Mouse (Mus musculus): ENCODE results near the gene Man1a. TPM values are rescaled to one million over a fixed set of nuclear protein-coding genes. Genes with fewer than 3 reads are reported as not detected.

Man1a gene
- polyA plus RNA-seq, 1 experiment, result 7.7 TPM

- no peak for DNase-seq
- Histone ChIP-seq H3K4me3 (replicated peaks; ENCODE audit: insufficient read depth, low read depth, low read length) (peak overlapping the region; percentile 39), H3K27ac (ENCODE audit: insufficient read depth, low read length) (no peak overlapping the region), H3K4me1 (ENCODE audit: control insufficient read depth, insufficient read depth, low read length) (no peaks in the 10 kb centered on the region), H3K27me3 (ENCODE audit: control insufficient read depth, insufficient read depth, low read length) (no peaks in the 10 kb centered on the region; the same call in 1 of the 2 replicates)
- 85% methylated on average over 6 of the region's 6 CpGs for WGBS
- TF ChIP-seq CTCF (IDR thresholded peaks at IDR 0.05; ENCODE audit: borderline replicate concordance, insufficient read depth, low read depth, low read length) (no peak), POLR2A (IDR thresholded peaks at IDR 0.05; ENCODE audit: borderline replicate concordance, insufficient read depth, low read length) (no peak)
These were observed 2.7 kb downstream of the Man1a start for GRCm38 (mm10) chr10:54073641-54074203.

DNA sequence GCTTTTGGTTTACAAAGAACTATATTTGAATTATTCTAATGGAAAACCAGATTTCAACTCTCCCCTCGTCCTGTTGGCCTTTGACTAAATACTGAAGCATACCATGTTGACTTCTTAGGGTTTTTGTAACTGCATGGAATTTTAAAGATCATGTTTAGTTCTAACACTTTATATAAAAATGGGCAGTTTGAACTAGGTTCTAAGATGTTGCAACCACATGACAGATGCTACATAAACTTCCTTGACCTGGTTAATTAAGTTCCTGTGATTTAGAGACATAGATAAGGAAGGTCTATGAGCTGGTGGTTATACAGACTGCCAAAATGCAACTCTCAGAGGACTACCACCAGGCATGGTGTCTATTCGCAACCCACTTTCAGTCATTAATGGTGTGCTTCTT lies 4.1 kb downstream of the Man1a start:
- Histone ChIP-seq H3K4me3 (replicated peaks; ENCODE audit: insufficient read depth, low read depth, low read length) (no peak overlapping the region), H3K4me1 (ENCODE audit: control insufficient read depth, insufficient read depth, low read length) (no peaks in the 10 kb centered on the region), H3K27me3 (ENCODE audit: control insufficient read depth, insufficient read depth, low read length) (no peaks in the 10 kb centered on the region; the same call in 1 of the 2 replicates), H3K27ac (ENCODE audit: insufficient read depth, low read length) (no peak overlapping the region)
- DNase-seq, result no peak
- WGBS, result 96% methylated on average over 2 of the region's 2 CpGs
- TF ChIP-seq CTCF (IDR thresholded peaks at IDR 0.05; ENCODE audit: borderline replicate concordance, insufficient read depth, low read depth, low read length), result no peak
- no peak for TF ChIP-seq POLR2A (IDR thresholded peaks at IDR 0.05; ENCODE audit: borderline replicate concordance, insufficient read depth, low read length)

- 86% methylated on average over 5 of the region's 5 CpGs for WGBS
- Histone ChIP-seq H3K27ac (ENCODE audit: insufficient read depth, low read length) (no peak overlapping the region), H3K4me3 (replicated peaks; ENCODE audit: insufficient read depth, low read depth, low read length) (no peak overlapping the region), H3K4me1 (ENCODE audit: control insufficient read depth, insufficient read depth, low read length) (no peaks in the 10 kb centered on the region), H3K27me3 (ENCODE audit: control insufficient read depth, insufficient read depth, low read length) (no peaks in the 10 kb centered on the region; the same call in 1 of the 2 replicates)
- DNase-seq, result no peak
- TF ChIP-seq CTCF (IDR thresholded peaks at IDR 0.05; ENCODE audit: borderline replicate concordance, insufficient read depth, low read depth, low read length) (no peak), POLR2A (IDR thresholded peaks at IDR 0.05; ENCODE audit: borderline replicate concordance, insufficient read depth, low read length) (no peak)
These were observed 5.9 kb downstream of the Man1a start for GRCm38 (mm10) chr10:54070496-54070895.

GRCm38 (mm10) chr10:54069412-54069811 lies 7.0 kb downstream of the Man1a start:
- Histone ChIP-seq H3K4me1 (ENCODE audit: control insufficient read depth, insufficient read depth, low read length) (no peaks in the 10 kb centered on the region), H3K27me3 (ENCODE audit: control insufficient read depth, insufficient read depth, low read length) (no peaks in the 10 kb centered on the region), H3K4me3 (replicated peaks; ENCODE audit: insufficient read depth, low read depth, low read length) (no peak overlapping the region), H3K27ac (ENCODE audit: insufficient read depth, low read length) (no peak overlapping the region)
- WGBS, result 94% methylated on average over 5 of the region's 5 CpGs
- TF ChIP-seq CTCF (IDR thresholded peaks at IDR 0.05; ENCODE audit: borderline replicate concordance, insufficient read depth, low read depth, low read length) (no peak), POLR2A (IDR thresholded peaks at IDR 0.05; ENCODE audit: borderline replicate concordance, insufficient read depth, low read length) (no peak)
- DNase-seq, result no peak

- no peak overlapping the region for H3K27ac ChIP-seq (ENCODE audit: insufficient read depth, low read length)
- no peak for TF ChIP-seq CTCF (IDR thresholded peaks at IDR 0.05; ENCODE audit: borderline replicate concordance, insufficient read depth, low read depth, low read length)
- TF ChIP-seq POLR2A (IDR thresholded peaks at IDR 0.05; ENCODE audit: borderline replicate concordance, insufficient read depth, low read length), result no peak
These were observed 9.7 kb downstream of the Man1a start for GRCm38 (mm10) chr10:54066683-54067082.

DNA sequence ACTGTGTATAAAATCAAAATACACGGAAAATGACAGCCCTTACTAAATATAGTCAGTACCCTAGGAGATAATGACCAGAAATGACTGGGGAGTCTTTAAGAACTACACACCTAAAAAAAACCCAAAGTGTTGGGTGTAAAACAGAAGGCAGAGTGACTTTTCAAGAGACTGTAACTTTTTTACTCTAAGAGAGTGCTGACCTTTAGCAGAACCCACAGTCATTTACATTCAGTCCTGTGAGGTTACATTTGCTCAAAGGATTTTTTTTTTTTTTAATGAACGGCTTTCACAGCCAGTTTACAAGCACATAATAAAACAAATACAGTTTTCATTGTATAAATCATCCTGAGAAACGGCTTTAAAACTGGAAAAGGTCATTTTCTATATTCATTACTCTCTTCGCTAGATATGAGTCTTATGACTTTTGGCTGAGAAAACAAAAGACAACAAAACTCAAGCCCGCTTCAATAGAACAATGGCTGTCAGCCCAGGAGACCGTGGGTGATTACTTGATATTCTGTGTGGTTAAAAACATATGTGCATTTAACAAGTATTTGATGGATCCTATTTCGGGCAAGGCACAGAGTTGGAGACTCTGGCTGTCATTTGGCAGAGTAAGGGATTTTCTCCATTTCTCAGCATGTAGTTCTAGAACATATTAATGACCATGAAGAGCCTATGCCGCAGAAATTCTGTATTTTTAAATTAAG lies 12.7 kb downstream of the Man1a start:
- H3K27ac ChIP-seq (ENCODE audit: insufficient read depth, low read length), result no peak overlapping the region
- H3K27me3 ChIP-seq (ENCODE audit: control insufficient read depth, insufficient read depth, low read length), result no peaks in the 10 kb centered on the region
- no peak for DNase-seq
- H3K4me1 ChIP-seq (ENCODE audit: control insufficient read depth, insufficient read depth, low read length), result no peaks in the 10 kb centered on the region
- no peak overlapping the region for H3K4me3 ChIP-seq (replicated peaks; ENCODE audit: insufficient read depth, low read depth, low read length)
- WGBS, result 60% methylated on average over 8 of the region's 8 CpGs
- TF ChIP-seq POLR2A (IDR thresholded peaks at IDR 0.05; ENCODE audit: borderline replicate concordance, insufficient read depth, low read length), result no peak
- TF ChIP-seq CTCF (IDR thresholded peaks at IDR 0.05; ENCODE audit: borderline replicate concordance, insufficient read depth, low read depth, low read length), result no peak

More at GRCm38 (mm10) chr10:54066683-54067082, 9.7 kb downstream of the Man1a start:
- Histone ChIP-seq H3K4me3 (replicated peaks; ENCODE audit: insufficient read depth, low read depth, low read length) (no peak overlapping the region), H3K27me3 (ENCODE audit: control insufficient read depth, insufficient read depth, low read length) (no peaks in the 10 kb centered on the region), H3K4me1 (ENCODE audit: control insufficient read depth, insufficient read depth, low read length) (no peaks in the 10 kb centered on the region)
- DNase-seq, result no peak

DNA sequence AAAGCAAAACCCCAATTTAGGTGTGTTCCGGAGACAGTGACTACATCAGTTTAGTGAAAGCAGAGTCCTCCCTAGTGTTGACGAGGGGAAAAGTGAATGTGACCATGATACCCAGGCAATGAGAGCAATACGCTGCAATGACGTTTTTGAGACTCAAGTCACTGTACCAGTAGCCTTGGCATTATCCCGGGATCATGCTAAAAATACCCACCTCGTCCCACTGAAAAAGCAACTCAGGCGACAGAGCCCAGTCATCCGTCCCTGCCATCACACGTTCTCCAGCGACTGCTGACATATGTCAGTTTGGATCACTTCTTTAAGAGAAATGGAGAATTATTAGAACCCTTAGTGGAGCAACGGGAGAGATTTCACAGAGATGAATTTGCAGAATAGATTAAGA lies 13.6 kb downstream of the Man1a start:
- 29% methylated on average over 11 of the region's 11 CpGs for WGBS
- Histone ChIP-seq H3K4me1 (ENCODE audit: control insufficient read depth, insufficient read depth, low read length) (no peaks in the 10 kb centered on the region), H3K27me3 (ENCODE audit: control insufficient read depth, insufficient read depth, low read length) (no peaks in the 10 kb centered on the region), H3K4me3 (replicated peaks; ENCODE audit: insufficient read depth, low read depth, low read length) (no peak overlapping the region), H3K27ac (ENCODE audit: insufficient read depth, low read length) (no peak overlapping the region)
- DNase-seq, result no peak
- TF ChIP-seq CTCF (IDR thresholded peaks at IDR 0.05; ENCODE audit: borderline replicate concordance, insufficient read depth, low read depth, low read length) (no peak), POLR2A (IDR thresholded peaks at IDR 0.05; ENCODE audit: borderline replicate concordance, insufficient read depth, low read length) (no peak)

- DNase-seq, result no peak
- WGBS, result over 99% methylated on average over 4 of the region's 4 CpGs
- no peak overlapping the region for H3K27ac ChIP-seq (ENCODE audit: insufficient read depth, low read length)
- no peak overlapping the region for H3K4me3 ChIP-seq (replicated peaks; ENCODE audit: insufficient read depth, low read depth, low read length)
- no peaks in the 10 kb centered on the region for H3K27me3 ChIP-seq (ENCODE audit: control insufficient read depth, insufficient read depth, low read length)
- TF ChIP-seq CTCF (IDR thresholded peaks at IDR 0.05; ENCODE audit: borderline replicate concordance, insufficient read depth, low read depth, low read length), result no peak
- no peak for TF ChIP-seq POLR2A (IDR thresholded peaks at IDR 0.05; ENCODE audit: borderline replicate concordance, insufficient read depth, low read length)
- no peaks in the 10 kb centered on the region for H3K4me1 ChIP-seq (ENCODE audit: control insufficient read depth, insufficient read depth, low read length)
These were observed 15.2 kb downstream of the Man1a start for GRCm38 (mm10) chr10:54061159-54061558.

Data from cerebellum, adult 2 months (tissue).